Mouse (Mus musculus) frontal cortex, adult (tissue): Measurements from ENCODE around the gene Eya3.

Experiments
- ATAC-seq: cut with Nextera tagmentation; 2 replicates; pipeline ENCODE4 v1.9.2; 2017; ENCODE audit warnings: mild to moderate bottlenecking, moderate library complexity, mixed read lengths; ENCODE audit not compliant: low TSS enrichment

Eya3 gene

GRCm38 (mm10) chr4:132639191-132639713 lies 465 bp downstream of the Eya3 start:
- ATAC-seq, result no peak; the same call in 1 of the 2 replicates

DNA sequence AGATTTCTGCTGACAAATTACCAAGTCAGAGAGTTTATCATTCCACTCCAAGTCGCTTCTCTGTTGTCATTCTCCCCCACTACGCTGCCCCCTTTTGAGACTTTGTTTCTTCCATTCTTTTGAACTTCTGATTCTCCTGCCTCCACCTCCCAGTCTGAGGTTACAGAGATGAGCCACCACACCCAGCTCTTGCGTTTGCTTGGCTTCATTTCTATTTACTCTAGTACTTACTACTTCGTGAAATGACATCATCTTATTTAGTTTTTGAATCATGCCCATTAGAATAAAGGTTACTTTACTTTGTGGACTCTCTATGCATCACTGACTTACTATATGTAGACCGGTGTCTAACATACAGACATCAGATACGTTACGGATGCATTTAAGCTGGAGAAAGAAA lies 8.7 kb downstream of the Eya3 start:
- no peak for ATAC-seq

- no peak for ATAC-seq
These were observed 10.6 kb downstream of the Eya3 start for GRCm38 (mm10) chr4:132649271-132649999.

- ATAC-seq, result no peak; the same call in 1 of the 2 replicates
These were observed 14.1 kb downstream of the Eya3 start for GRCm38 (mm10) chr4:132652842-132653241.

- ATAC-seq, result no peak
These were observed 15.0 kb downstream of the Eya3 start for GRCm38 (mm10) chr4:132653799-132654198.

DNA sequence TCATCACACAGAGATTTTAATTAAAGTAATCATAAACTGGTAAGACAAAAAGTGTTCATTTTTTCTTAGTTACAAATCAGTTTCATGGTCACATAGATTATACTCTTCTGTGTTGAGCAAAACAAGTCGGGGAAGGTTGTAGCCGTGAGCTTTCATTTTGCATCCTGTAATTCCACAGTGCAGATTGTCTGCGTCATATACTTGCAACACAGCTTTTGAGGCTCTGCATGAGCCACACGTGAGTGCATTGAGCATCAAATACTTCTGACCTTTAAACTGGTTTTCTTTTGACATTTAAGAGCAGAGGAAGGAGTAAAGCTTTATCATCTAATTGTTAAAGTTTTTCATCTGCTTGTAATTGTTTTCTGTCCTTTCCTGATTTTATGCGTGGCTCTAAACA lies 16.5 kb downstream of the Eya3 start:
- no peak for ATAC-seq

DNA sequence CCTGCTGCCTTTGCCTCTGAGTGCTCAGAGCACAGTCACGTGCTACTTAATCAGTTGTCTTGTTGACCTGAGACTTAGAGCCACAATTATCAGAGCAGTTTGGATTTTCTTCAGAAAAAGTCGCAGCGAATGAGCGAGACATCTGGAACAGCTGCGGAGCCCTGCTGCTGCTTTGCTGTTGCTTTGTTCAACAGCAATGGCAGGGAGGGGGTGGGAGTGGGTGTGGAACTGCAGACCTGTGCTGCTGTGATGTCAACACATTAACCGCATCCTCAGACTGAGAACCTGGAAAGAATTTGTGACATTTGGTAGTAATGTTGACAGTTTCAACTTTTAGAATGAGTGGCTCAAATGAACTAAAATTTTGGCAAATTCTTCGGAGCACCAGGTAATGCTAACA lies 20.3 kb downstream of the Eya3 start:
- no peak for ATAC-seq

DNA sequence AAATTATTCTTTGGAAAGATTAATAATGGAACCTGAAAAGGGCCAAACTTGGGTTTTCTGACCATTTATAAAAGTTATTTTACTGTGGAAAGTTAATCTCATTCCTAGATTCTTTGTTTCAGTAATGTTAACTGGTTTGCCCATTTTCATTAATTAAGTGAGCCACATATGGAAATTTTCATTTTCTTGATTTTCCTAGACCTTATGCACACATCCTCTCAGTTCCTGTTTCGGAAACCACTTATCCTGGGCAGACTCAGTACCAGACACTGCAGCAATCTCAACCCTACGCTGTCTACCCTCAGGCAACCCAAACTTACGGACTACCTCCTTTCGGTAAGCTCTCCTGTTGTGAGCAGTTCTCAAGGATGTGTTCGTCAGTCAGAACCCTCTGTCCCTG lies 33.9 kb downstream of the Eya3 start:
- no peak for ATAC-seq

GRCm38 (mm10) chr4:132676771-132677539 lies 38.2 kb downstream of the Eya3 start:
- peak; percentile 83; the same call in 1 of the 2 replicates for ATAC-seq

- no peak for ATAC-seq
These were observed 50.8 kb downstream of the Eya3 start for GRCm38 (mm10) chr4:132689634-132690033.

- no peak for ATAC-seq
These were observed 54.6 kb downstream of the Eya3 start for GRCm38 (mm10) chr4:132693366-132693765.

DNA sequence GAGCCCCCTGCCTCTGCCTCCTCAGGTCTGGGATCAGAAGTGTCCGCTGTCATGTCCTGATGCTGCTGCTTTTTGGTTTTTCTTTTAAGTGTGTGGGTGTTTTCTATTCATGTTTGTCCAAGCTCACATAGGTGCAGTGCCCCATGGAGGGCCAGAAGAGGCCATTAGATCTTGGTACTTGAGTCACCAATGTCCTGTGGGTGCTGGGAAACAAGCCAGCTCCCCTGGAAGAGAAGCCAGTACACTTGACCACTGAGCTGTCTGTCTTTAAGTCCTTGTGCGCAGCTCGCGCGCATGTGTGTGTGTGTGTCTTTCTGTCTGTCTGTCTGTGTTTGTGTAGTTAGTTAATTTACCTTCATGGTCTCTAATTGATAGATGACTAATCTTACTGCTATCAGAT lies 63.3 kb downstream of the Eya3 start:
- ATAC-seq, result no peak

GRCm38 (mm10) chr4:132706885-132707284 lies 68.1 kb downstream of the Eya3 start:
- ATAC-seq, result peak; percentile 55; the same call in 1 of the 2 replicates

GRCm38 (mm10) chr4:132713181-132713580 lies 74.4 kb downstream of the Eya3 start:
- no peak for ATAC-seq

DNA sequence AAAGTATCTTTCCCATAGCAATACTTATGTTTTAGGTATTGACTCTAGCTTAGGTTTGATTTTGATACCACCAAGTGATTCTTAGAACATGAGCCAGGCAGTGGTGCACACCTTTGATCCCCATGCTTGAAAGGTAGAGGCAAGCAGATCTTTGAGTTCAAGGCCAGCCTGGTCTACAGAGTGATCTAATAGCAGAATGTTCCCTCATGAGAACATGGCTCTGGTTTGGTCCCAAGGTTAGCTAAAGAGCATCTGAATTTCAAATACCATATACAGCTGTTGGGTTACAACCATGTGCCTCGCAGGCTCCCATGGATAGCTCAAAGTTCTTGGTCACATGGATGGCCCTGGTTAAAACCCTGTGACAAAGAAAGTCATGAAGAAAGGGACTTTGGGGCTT lies 79.5 kb downstream of the Eya3 start:
- no peak for ATAC-seq

DNA sequence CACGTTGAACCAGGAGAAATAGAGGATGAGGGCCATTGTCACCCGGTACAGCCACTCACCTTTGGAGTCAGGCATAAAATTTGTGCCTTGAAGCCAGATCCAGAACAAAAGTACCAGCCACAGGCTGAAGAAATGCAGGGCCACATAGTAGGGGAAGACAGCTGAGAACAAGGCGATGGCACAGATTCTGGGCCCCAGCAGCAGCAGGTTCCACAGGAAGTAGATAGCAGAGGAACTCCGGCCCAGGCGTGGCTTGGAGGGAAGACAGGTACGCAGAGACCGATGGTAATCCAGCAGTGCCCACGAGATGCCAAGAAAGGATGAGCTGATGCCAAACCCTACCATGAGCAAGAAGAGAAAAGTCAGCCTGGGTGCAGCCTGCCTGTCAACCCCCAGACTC lies 89.4 kb downstream of the Eya3 start:
- ATAC-seq, result no peak

DNA sequence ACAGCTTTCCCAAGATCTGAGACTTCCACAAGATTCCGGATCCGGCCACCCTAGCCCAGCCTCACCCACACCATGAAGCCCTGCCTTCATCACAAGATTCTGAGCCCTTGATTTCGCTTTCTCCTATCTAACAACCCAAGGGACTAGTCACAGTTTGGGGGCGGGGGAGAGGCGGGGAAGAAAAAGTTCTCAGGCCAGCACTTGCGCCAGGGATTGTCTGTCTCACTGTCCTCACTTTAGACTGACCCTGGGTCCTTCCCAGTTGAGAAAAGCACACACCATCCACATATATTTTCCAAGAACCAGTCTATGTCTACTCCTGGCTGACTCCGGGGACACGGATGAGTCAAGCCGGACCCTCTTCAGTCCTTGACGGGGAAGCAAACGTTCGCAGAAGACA lies 92.8 kb downstream of the Eya3 start:
- no peak for ATAC-seq

DNA sequence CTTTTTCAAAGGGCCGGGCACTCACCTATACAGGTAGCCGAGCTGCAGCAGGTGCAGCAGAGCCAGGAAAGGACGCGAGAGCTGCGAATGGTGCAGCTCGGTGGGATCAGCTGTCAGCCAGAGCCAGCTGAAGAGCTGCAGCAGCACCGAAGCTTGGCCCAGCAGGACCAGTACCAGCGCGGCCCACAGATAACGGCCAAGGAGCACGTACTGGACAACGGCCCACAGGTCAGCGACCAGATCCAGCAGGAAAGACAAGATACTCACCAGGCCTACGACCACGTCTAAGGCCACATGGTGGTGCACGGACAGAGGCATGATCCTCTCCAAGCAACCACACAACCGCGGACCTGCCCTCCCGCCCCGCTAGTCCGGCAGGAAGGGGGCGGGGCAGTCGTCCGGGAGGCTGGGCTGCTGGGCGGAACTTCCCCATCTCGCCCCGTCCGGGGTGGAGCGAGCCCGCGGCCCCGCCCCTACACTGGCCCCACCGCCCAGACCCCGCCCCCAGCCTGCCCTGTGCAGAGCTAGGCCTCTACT lies 93.4 kb downstream of the Eya3 start, which contains the start of gene Xkr8:
Xkr8 (minus strand) TSS at position 399 of the 537 bp plus-strand sequence.
- ATAC-seq, result peak; percentile 70; the same call in 1 of the 2 replicates

GRCm38 (mm10) chr4:132733071-132733770 lies 94.4 kb downstream of the Eya3 start:
- ATAC-seq, result no peak

DNA sequence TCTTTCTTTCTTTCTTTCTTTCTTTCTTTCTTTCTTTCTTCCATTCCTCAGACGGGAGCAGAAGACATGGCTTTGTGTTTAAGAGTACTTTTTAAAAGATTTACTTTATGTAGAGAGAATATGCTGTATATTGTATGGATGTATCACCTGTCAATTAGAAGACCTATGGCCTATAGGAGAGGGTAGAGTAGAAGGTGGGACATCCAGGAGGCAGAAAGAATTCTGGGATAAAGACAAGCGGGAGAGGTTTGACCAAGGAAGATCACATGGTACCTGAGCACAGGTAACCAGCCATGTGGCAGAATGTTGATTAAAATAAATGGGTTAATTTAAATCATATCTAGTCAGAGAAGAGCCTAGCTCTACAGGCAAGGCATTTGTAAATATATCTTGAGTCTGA lies 96.0 kb downstream of the Eya3 start:
- ATAC-seq, result no peak

DNA sequence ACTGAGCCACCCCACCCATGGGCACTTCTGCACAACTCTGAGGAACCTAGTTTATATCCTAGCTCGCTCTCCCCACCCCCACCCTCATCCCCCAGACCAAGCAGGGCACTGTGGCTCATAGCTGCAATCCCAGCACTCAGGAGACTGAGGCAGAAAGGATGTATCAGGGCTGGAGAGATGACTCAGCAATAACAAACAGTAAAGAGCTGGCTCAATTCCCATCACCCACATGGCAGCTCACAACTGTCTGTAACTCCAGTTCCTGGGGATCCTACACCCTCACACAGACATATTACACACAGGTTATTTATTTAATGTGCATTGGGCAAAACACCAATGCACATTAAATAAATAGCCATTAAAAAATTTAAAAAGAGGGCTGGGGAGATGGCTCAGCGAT lies 96.6 kb downstream of the Eya3 start:
- no peak for ATAC-seq

- no peak for ATAC-seq
These were observed 97.1 kb downstream of the Eya3 start for GRCm38 (mm10) chr4:132735894-132736293.
